Mouse (Mus musculus) embryonic fibroblast, embryonic 13.5 days (primary cell): ENCODE data around the gene Samd4b. TPM values are rescaled to one million over a fixed set of nuclear protein-coding genes. Genes with fewer than 3 reads are reported as not detected.
"Not testable (repeated sequence)": the region's sequence is repeated elsewhere in the genome, so short reads cannot be mapped to it uniquely, and the experiment has no call there.

Source experiments
- H3K27ac ChIP-seq: 2 replicates; pipeline ENCODE4 v1.5.1; 2012; ENCODE audit warnings: low read length, control low read depth, inconsistent platforms; ENCODE audit not compliant: insufficient read depth
- H3K4me1 ChIP-seq: 2 replicates; pipeline ENCODE4 v1.6.1; 2011; ENCODE audit warnings: low read length; ENCODE audit not compliant: control insufficient read depth, insufficient read depth
- H3K4me3 ChIP-seq: 2 replicates; pipeline ENCODE4 v1.5.1; 2011; ENCODE audit warnings: mild to moderate bottlenecking, control low read depth, low read length; ENCODE audit not compliant: insufficient read depth
- CTCF ChIP-seq: IDR thresholded peaks from 2 replicates; pipeline ENCODE4 v1.5.1; 2011; ENCODE audit warnings: mild to moderate bottlenecking, control low read depth, low read length, moderate library complexity, borderline replicate concordance; ENCODE audit not compliant: insufficient read depth
- POLR2A ChIP-seq: IDR thresholded peaks from 2 replicates; pipeline ENCODE4 v1.6.1; 2011; ENCODE audit warnings: low read depth, mild to moderate bottlenecking, control low read depth, low read length, moderate library complexity
- polyA plus RNA-seq: library from polyadenylated mRNA; stranded (reverse); fragments of >200 nt; gene quantifications from 2 replicates; pipeline ENCODE4 v1.2.4, GENCODE M21; 2011; ENCODE audit warnings: low read depth; ENCODE audit not compliant: missing spikeins, insufficient read length

Samd4b gene
- polyA plus RNA-seq, 1 experiment = 69.3 TPM

- Histone ChIP-seq H3K27ac (no peak overlapping the region), H3K4me3 (no peak overlapping the region), H3K4me1 (no peaks in the 10 kb centered on the region)
- TF ChIP-seq CTCF (no peak), POLR2A (no peak)
Measured at GRCm38 (mm10) chr7:28555939-28556535, 41.9 kb downstream of the Samd4b start.

- Histone ChIP-seq H3K4me1 (no peaks in the 10 kb centered on the region), H3K4me3 (no peak overlapping the region), H3K27ac (no peak overlapping the region)
- no peak for TF ChIP-seq CTCF
- no peak for TF ChIP-seq POLR2A
Measured at GRCm38 (mm10) chr7:28553076-28553475, 44.9 kb downstream of the Samd4b start.

- no peaks in the 10 kb centered on the region for H3K4me1 ChIP-seq
- no peak for TF ChIP-seq POLR2A
- no peak for TF ChIP-seq CTCF
Measured at GRCm38 (mm10) chr7:28547628-28548027, 50.3 kb downstream of the Samd4b start.

GRCm38 (mm10) chr7:28547154-28547553 lies 50.8 kb downstream of the Samd4b start, which contains the start of gene Nccrp1:
Nccrp1 (minus strand) TSS chr7:28547254.
- Histone ChIP-seq H3K27ac (no peak within 1 kb of the TSS), H3K4me3 (no peak within 1 kb of the TSS), H3K4me1 (no peaks in the 10 kb centered on the region)
- TF ChIP-seq CTCF (no peak), POLR2A (no peak)

More at GRCm38 (mm10) chr7:28547628-28548027, 50.3 kb downstream of the Samd4b start:
- no peak overlapping the region for H3K27ac ChIP-seq
- no peak overlapping the region for H3K4me3 ChIP-seq

GRCm38 (mm10) chr7:28546649-28547048 lies 51.3 kb downstream of the Samd4b start:
- H3K4me3 ChIP-seq = no peak overlapping the region
- H3K27ac ChIP-seq = no peak overlapping the region
- no peak for TF ChIP-seq POLR2A
- TF ChIP-seq CTCF = no peak
- no peaks in the 10 kb centered on the region for H3K4me1 ChIP-seq

- no peaks in the 10 kb centered on the region for H3K4me1 ChIP-seq
- TF ChIP-seq POLR2A (no peak), CTCF (no peak)
- no peak overlapping the region for H3K27ac ChIP-seq
- no peak overlapping the region for H3K4me3 ChIP-seq
Measured at GRCm38 (mm10) chr7:28545891-28546210, 52.1 kb downstream of the Samd4b start.

- Histone ChIP-seq H3K27ac (no peak overlapping the region), H3K4me3 (no peak overlapping the region), H3K4me1 (no peaks in the 10 kb centered on the region)
- TF ChIP-seq POLR2A = no peak
- TF ChIP-seq CTCF = no peak
Measured at GRCm38 (mm10) chr7:28545048-28545890, 52.7 kb downstream of the Samd4b start.

GRCm38 (mm10) chr7:28544051-28544601 lies 53.8 kb downstream of the Samd4b start:
- no peaks in the 10 kb centered on the region for H3K4me1 ChIP-seq
- H3K27ac ChIP-seq = no peak overlapping the region
- TF ChIP-seq POLR2A = no peak
- no peak for TF ChIP-seq CTCF
- H3K4me3 ChIP-seq = no peak overlapping the region

- no peak for TF ChIP-seq CTCF
- TF ChIP-seq POLR2A = no peak
- H3K4me3 ChIP-seq = no peak within 1 kb of the TSS
- H3K4me1 ChIP-seq = no peaks in the 10 kb centered on the region
- no peak within 1 kb of the TSS for H3K27ac ChIP-seq
Measured at GRCm38 (mm10) chr7:28540526-28540925, 57.4 kb downstream of the Samd4b start, which contains the start of gene Sycn. Sycn (plus strand) TSS chr7:28540885.

GRCm38 (mm10) chr7:28538886-28539285 lies 59.1 kb downstream of the Samd4b start:
- not testable (repeated sequence) for H3K4me1 ChIP-seq, H3K27ac ChIP-seq, H3K4me3 ChIP-seq
